Mouse (Mus musculus) liver (tissue): ENCODE results near the gene Adap1.
"Not testable (repeated sequence)": the region's sequence is repeated elsewhere in the genome, so short reads cannot be mapped to it uniquely, and the experiment has no call there.

Experiments used
- DNase-seq: peaks from one replicate; pipeline ENCODE4 v3.0.0-alpha.2; 2020; ENCODE audit warnings: mixed read lengths

Gene Adap1

GRCm38 (mm10) chr5:139349713-139350112 is 24.3 kb upstream of the Adap1 start:
- DNase-seq, result peak; percentile 64

GRCm38 (mm10) chr5:139347225-139347624 is 21.8 kb upstream of the Adap1 start:
- DNase-seq, result no peak

- no peak for DNase-seq
Measured at GRCm38 (mm10) chr5:139345364-139345714, 19.9 kb upstream of the Adap1 start.

GRCm38 (mm10) chr5:139344687-139345363 is 19.4 kb upstream of the Adap1 start:
- DNase-seq, result peak; percentile 98

GRCm38 (mm10) chr5:139344021-139344686 is 18.7 kb upstream of the Adap1 start:
- peak; percentile 86 for DNase-seq

- no peak for DNase-seq
Measured at GRCm38 (mm10) chr5:139338891-139339290, 13.5 kb upstream of the Adap1 start.

GRCm38 (mm10) chr5:139338403-139338802 is 13.0 kb upstream of the Adap1 start:
- no peak for DNase-seq

GRCm38 (mm10) chr5:139337826-139338370 is 12.5 kb upstream of the Adap1 start:
- no peak for DNase-seq

- no peak for DNase-seq
Measured at GRCm38 (mm10) chr5:139335634-139336033, 10.2 kb upstream of the Adap1 start.

GRCm38 (mm10) chr5:139334394-139334793 is 9.0 kb upstream of the Adap1 start:
- DNase-seq, result not testable (repeated sequence)

- no peak for DNase-seq
Measured at GRCm38 (mm10) chr5:139333301-139334013, 8.0 kb upstream of the Adap1 start.

GRCm38 (mm10) chr5:139332590-139333272 is 7.3 kb upstream of the Adap1 start:
- DNase-seq, result no peak

- DNase-seq, result peak; percentile 79
Measured at GRCm38 (mm10) chr5:139331742-139332141, 6.3 kb upstream of the Adap1 start.

GRCm38 (mm10) chr5:139330766-139331165 is 5.3 kb upstream of the Adap1 start:
- no peak for DNase-seq

GRCm38 (mm10) chr5:139327634-139328020 is 2.2 kb upstream of the Adap1 start:
- no peak for DNase-seq

- DNase-seq, result no peak
Measured at GRCm38 (mm10) chr5:139326986-139327633, 1.7 kb upstream of the Adap1 start.

- DNase-seq, result no peak
Measured at GRCm38 (mm10) chr5:139326111-139326696, 782 bp upstream of the Adap1 start.

GRCm38 (mm10) chr5:139324691-139325394 is 579 bp downstream of the Adap1 start:
- DNase-seq, result peak; percentile 25

- DNase-seq, result no peak
Measured at GRCm38 (mm10) chr5:139324045-139324491, 1.4 kb downstream of the Adap1 start.

- DNase-seq, result no peak
Measured at GRCm38 (mm10) chr5:139323260-139323924, 2.0 kb downstream of the Adap1 start.

GRCm38 (mm10) chr5:139321331-139321730 is 4.1 kb downstream of the Adap1 start:
- DNase-seq, result no peak
